Mouse (Mus musculus) left cerebral cortex, adult 9 months (tissue): ENCODE results near the gene Mark2.
A peak's percentile ranks its signal among the peaks of the same experiment; 100 is the strongest.

Experiments
- DNase-seq, 2 experiments: peaks; one replicate each; pipeline ENCODE4 v3.0.0; 2022; ENCODE audit warnings: low spot score in 2 of 2

The Mark2 gene

DNA sequence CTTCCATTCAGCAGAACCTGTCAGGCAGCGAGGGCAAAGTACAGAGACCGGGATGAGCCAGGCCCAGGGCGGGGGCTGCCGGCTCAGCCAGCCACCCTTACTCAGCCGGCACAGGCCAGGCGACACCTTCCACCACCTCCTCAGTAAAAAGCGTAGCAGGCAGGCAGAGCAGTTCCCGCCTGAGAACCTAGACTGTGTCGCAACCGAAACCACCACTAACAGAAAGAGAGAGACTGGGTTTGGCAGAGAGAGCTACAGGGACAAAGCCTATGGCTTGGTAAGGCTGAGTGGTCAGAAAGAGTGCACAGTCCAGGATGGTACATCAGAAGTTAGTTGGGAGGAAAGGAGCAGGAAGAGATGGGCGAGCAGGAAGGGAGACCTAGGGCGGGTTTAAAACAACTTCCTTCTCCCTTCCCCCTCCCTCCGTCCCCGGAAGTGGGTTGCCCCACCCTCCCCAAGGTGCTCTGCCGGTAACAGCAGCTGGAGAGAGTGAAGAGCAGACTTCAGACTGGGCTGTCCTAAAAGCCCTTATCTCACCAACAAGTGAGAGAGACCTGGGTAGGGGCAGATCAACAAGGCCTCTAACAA, 46.5 kb downstream of the Mark2 start:
- no peak for DNase-seq

- no peak for DNase-seq
These were observed 47.4 kb downstream of the Mark2 start for GRCm38 (mm10) chr19:7294098-7294876.

DNA sequence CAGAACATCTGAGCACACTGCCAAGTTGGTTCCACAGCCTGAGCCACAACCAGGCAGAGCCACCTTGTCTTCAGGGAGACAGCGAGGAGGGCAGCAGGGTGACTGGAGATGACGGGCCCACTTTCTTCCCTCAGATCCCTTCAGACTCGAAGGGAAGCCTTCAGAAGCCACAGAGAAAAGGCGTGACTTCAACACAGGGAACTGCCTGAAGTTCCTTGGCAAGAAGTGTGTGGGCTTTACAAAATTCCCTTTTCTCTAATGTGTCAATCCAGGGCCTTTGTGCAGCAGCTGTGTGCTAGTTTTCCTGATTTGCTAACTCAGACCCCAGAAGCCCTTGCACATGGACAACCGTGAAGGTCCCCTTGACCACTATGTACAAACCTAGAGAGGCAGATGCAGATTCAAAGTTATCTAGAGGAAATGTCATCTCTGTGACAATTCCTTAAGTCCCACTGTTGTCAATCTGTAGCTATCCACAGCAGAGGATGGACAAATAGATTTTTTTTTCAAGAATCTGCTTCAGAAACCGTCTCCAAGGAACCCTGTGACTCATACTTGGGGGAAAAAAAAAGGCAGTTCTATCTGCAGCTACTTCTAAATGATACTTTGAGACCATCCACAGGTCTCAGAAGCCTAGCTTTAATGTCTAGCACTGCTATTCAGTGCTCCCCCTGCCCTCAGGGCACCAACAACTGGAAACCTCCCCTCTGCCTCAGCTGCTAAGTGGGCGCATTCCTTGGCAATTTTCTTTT, 49.5 kb downstream of the Mark2 start:
- DNase-seq: no peak

- DNase-seq: no peak
These were observed 51.9 kb downstream of the Mark2 start for GRCm38 (mm10) chr19:7289767-7290166.

GRCm38 (mm10) chr19:7288288-7288687, 53.4 kb downstream of the Mark2 start:
- DNase-seq: no peak

DNA sequence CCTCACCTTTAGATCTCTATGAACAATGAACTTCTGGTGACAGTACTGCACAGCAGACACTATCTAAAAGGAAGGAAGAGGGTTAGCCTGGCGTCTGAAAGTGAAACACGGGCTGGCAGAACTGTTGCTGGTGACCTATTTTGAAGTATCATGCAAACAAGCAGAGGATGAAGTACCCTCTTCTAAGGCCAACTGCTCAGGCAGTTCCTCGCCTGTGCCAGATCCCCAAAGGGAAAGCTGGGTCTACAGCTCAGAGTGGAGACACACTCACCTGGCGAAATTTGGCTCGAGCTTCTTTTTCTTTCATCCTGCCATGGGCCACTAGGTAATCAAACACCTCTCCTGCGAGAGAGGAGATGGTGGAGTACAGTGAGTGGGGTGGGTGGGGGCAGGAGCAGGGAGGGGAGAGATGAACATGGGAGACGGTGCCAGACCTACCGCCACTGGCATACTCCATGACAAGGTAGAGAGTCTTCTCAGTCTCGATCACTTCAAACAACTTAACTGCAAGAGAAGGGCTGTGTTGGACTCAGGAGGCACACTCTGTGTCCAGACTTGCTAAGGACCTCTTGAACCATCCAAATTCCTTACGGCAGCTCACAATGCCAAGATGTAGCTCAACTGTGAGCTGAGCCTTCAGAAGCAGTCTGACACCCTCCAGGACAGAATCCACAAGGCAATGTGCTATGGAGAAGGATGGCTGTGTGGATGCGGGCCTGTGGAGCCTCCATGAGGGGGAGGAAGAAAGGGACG, 54.9 kb downstream of the Mark2 start:
- DNase-seq: no peak

- peak; percentile 83 to 84 for DNase-seq
These were observed 60.9 kb downstream of the Mark2 start for GRCm38 (mm10) chr19:7280557-7281330.

- peak in 1 of 2 experiments; percentile 61 for DNase-seq
These were observed 62.5 kb downstream of the Mark2 start for GRCm38 (mm10) chr19:7279114-7279513.

- no peak for DNase-seq
These were observed 63.3 kb downstream of the Mark2 start for GRCm38 (mm10) chr19:7278200-7278906.

DNA sequence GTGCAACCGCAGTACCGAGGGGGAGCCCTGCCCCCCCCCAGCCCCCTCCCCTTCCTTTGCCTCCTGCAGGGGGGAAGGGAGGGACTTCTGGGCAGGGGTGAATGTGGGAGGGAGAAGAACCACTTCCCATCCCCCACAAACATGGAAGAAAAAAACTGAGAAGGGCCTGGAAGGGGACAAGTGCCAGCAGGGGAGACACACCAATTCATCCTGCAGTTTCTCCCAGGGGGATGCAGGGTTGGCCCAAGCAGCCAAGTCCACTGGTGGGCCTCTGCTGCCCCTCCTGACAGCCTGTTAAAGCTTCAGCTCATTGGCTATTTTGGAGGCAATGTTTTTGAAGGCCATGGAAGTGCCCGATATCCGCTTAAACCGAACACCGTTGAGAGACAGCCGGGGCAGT, 64.9 kb downstream of the Mark2 start:
- no peak for DNase-seq

DNA sequence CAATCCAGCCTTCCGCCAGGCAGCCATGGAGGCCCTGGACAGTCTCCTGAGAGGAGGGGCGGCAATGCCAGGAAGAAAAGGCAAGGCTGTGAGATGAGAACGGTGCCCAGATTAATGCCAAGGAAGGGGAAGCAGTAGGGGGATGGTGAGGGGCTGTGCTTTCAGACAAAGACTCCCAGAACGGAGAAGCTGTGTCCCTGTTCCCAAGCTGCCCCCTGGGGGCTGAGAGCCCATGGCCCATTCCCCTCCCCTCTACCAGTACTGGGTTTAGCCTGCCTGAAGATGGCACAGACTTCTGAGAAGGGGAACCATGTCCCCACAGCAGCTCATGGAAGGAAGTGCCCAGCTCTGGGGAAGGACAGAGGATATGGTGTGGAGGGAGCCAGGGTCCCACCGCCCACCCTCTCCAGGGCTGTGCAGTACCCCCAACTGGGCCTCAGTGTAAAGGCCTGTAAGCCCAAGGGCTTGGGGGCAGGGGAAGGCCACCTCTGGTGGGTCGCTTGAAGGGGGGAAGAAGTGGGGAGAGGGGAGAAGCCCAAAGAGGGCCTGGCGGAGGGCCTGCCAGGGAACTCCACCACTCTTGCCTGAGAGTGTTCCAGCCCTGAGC, 65.5 kb downstream of the Mark2 start:
- DNase-seq: no peak

DNA sequence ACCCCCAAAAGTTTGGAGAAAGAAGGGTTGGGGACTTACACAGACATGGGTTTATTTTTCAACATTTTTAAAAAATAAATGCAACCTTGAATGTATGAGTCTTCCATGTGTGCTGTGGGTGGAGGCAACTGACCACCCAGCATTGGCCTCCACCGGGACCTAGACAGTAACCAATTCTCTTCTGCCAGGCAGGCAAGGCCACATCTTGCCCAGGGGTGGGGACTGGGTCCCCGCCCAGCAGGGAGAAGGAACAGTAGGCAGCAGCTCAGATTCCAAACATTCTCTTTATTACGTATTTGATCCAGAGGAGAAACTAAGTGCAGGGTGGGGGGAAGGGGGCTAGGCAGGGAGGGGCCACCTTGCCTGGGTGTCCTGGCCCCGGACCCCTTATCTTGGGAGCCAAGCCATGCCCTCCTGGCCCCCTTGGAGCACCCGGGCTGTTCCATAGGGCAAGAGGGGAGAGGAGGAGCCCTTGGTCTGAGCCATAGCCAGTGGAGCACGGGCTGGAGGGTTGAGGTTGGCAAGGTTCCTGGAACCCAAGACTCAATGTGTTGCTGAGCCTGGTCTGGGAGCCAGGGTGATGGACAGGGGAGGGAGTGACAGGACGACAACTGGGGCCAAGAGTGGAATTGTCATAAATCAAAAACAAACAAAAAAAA, 66.4 kb downstream of the Mark2 start:
- no peak for DNase-seq

GRCm38 (mm10) chr19:7274326-7274990, 67.2 kb downstream of the Mark2 start:
- DNase-seq: no peak

- no peak for DNase-seq
These were observed 68.2 kb downstream of the Mark2 start for GRCm38 (mm10) chr19:7273486-7273885.

- no peak for DNase-seq
These were observed 72.2 kb downstream of the Mark2 start for GRCm38 (mm10) chr19:7269290-7270044.

DNA sequence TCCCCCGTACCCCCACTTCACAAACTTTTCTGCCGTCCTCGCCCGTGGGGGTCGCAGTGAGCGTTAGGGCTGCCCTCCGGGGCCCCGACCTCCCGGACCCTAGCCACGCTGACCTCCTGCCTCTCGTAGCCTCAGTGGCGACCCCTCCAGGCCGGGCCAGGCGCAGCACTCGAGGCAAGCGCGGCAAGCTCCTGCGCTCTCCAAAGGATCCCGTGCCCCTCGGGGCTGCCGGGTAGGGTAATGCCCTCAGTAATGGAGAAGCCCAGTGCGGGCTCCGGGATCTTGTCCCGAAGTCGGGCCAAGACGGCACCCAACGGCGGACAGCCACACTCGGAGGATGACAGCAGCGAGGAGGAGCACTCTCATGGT, 73.0 kb downstream of the Mark2 start:
- peak in 1 of 2 experiments; percentile 69 for DNase-seq

DNA sequence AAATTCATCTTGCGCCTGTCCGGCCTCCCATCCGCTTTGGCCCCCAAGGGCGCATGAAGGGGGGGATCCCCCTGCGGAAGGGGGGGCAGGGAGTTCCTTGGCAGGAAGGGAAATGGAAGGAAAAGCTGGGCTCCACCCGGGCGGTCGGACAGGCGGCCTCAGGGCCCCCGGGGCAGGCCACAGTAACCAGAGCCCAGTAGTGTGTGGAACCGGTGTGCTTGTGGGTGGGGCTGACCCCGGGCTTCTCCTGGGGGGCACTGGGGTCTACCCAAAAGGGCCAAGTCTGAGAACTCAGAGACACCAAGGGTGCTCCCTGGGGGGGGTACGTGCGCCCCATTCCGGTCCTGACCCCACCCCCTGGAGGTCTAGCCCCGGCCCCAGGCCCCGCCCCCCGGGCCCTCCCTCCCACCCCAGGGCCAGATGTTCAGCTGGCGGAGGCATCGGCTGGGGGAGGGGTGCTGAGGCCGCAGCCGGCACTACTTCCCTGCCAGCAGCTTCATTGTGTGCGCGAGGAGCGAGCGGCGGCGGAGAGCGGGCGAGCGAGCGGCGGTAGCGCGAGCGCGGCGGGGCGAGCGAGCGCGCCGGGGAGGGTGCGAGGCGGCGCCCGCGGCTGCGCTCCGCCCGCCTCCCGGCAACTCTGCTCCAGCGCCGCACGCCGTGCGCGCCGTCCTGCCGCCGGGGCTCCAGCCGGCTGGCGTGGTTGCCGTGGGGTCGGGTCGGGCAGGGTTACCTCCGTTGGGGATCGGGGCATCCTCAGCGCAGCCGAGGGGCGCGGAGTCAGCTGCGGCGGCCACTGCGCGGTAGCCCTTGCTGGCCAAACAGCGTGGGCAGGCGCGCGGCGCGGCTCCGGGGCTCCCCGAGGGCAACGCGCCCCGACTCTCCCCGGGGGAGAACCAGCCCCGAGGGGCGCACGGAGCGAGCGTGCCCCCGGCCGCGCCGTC, 73.6 kb downstream of the Mark2 start:
- DNase-seq: peak in 1 of 2 experiments; percentile 63
